Mouse (Mus musculus) liver, embryonic 14.5 days (tissue): ENCODE data around the gene Cdh22.

Experiments
- CTCF ChIP-seq: IDR thresholded peaks from 2 replicates; pipeline ENCODE4 v1.5.1; 2016; ENCODE audit warnings: antibody characterized with exemption, low read depth, control low read depth
- EP300 ChIP-seq: IDR thresholded peaks from 2 replicates; pipeline ENCODE4 v1.6.1; 2016; ENCODE audit warnings: antibody characterized with exemption, low read depth

DNA sequence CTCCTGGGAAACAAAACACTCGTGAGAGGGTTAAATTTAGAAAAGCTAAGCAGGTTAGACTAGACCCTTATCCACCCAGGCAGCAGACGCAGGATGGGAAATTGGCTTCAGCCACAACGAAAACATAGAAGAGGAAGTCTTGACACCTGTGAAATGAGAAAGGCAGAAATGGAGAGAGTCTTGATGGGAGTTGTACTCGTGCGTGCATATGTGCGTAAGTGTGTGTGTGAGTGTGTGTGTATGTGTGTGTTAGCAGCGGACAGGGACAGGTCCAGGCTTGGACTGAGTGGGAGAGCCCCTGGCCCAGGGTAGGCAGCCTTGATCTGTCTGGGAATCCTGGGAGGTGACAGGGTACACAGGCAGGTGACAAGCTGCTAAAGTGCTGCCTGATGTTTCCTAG is 36.2 kb upstream of the Cdh22 start:
- TF ChIP-seq CTCF (no peak), EP300 (no peak)
